Mouse (Mus musculus) frontal cortex, postnatal 14 days (tissue): Measurements from ENCODE around the gene Nrap.
"Not testable (repeated sequence)": the region's sequence is repeated elsewhere in the genome, so short reads cannot be mapped to it uniquely, and the experiment has no call there.

Experiments
- DNase-seq, 2 experiments: peaks; one replicate each; pipeline ENCODE4 v3.0.0; 2022; ENCODE audit warnings: low spot score in 2 of 2

Gene Nrap

DNA sequence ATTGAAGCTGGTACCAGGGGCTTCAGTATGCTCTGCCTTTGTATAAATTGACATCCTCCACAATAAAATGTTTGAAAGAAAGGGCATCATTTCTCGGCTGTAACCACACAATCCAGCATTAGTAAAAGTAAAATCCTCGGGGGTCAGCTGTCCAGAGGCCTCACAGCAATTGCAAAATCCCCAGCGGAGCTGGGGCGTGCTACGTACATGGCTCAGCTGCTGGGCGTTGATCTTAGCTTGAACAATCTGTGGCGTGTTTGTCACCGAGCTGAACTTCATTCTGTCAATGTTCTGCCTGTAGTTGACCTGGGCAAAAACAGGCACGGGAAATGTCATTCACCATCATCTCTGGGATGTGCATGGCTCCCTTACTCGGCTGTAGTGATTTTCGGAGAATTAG lies 23.7 kb downstream of the Nrap start:
- DNase-seq: no peak

DNA sequence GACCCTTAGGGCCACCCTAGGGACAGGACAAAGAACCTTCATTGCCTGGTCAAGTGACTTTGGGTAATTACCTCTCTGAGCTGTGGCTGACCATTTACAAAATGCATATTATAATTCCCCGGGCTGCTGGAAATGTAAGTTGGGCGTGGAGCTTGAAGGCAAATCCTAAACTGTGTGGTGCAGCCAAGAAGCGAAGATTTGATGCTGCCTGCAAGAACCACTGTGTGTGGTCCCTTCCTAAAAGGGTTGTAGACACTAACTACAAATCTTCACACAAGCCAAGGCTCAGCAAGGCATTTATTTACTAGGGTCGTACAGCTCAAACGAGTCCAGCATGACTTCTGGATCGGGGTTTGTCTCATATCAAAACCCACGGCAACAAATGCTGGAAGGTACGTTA lies 25.3 kb downstream of the Nrap start:
- no peak for DNase-seq

DNA sequence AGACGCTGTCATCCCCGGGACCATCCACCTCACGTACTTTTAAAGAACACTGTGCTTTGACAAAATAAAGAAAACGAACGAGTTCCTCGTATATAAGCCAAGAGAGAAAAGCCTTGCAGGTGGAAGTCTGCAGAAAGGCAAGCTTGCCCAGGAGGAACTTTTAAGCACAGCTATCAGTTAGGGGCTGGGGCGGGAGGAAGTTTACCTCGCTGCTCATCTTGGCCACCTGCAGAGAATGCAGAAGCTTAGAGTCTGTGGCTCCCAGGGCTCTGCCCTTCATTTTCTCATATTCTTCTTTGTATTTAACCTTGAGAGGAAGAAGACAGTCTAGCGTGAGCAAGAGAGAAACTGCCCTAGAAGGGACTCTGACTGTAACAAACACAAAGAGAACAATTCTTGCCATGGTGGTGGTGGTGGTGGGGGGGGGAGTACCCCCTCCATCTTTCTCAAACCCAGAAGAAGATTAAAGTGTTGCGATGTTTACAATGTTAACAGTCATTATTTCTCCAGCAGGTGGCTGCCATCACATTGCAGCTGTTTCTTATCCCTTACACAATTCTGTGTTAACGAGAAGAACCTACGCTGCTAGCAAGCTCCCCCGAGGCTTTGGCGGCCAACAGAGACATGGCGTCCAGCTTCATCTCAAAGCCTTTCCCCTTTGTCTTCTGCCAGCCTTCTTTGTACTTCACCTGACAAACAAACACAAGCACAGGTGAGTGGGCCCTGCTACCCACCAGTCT lies 25.9 kb downstream of the Nrap start:
- DNase-seq: no peak

DNA sequence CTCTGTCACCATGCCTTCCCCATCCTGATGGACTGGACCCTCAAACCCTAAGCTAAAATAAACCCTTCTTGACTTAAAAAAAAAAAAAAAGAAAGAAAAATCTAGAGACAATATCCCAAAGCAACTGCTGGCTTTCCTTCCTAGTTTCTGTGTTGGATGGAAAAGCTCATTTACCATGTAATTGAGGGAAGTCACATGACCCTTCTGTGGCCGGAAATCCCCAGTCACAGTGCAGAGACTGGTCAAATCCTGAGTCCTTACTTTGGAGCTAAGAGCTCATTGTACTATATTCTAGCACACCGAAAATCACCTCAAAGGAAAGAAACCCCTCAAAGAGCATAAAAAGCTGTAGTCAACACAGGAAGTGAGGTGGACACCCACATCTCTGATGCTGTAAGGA lies 30.9 kb downstream of the Nrap start:
- no peak for DNase-seq

DNA sequence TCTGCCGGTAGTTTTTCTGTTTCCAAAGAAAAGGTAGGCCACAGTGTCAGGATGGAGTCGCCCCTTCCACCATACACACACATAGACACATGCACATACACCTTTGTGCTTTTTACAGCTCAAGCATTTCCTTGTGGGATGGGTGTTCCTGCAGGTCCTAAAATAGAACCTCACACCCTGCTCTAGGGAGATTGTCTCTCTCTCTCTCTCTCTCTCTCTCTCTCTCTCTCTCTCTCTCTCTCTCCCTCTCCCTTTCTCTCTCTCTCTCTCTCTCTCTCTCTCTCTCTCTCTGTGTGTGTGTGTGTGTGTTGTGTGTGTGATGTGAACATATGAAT lies 32.5 kb downstream of the Nrap start:
- not testable (repeated sequence) for DNase-seq

DNA sequence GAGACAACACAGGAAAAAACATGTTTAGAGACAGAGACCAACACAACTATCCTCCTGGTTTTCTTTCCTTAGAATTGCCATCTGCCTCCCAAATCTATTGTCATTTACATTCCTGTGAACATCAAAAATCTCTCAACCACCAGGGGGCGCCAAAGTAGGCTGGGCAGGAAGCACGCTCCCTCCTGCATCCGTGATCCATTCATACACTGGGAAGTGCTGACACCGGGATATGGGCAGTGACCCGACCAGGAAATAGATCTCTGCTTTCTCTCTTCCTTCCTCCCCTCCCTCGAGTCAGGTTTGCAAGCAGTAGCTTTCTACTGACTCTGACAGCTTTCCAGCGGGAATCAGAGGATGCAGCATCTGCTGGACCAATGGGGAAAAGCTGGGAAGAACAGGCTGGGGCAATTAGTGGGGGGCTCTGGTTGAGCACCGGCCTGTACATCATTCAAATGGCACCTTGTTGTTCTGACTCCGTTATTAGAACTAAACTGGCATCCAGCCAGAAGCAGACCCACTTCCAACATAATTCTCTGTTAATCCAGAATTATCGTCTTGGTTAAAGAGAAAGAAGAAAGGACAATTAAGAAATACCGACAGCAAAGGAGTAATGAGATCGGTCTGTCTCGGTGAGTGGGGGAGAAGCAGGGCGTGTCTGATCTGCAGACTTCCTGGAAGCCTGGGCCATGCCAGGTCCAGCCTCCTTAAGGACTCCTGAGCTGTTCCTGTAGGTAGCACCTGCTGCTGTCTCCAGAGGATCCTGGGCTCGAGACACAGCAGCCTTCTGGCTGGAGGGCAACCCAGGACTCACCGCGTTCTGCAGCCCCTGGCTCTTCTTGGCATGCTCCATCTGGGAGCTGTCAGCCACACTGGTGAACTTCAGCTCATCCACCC lies 33.1 kb downstream of the Nrap start:
- peak in 1 of 2 experiments; percentile 58 for DNase-seq

DNA sequence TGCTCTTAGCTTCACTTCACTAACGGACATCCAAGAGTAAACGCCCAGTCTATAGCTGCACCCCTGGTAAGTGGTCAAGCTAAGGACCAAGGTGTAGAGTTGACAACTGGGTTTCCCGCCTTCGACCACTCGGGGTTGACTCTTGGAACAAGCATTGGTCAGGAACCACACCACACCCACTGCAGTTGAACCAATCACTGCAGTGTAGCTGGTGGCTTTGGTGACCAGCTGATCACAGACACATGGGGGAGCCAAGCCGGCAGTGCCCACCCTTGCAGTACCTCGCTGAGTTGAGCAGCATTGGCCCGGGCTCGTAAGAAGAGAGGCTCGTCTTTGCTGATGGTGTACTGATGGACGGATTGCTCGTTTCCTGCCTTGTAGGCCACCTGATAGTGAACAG lies 34.6 kb downstream of the Nrap start:
- no peak for DNase-seq

DNA sequence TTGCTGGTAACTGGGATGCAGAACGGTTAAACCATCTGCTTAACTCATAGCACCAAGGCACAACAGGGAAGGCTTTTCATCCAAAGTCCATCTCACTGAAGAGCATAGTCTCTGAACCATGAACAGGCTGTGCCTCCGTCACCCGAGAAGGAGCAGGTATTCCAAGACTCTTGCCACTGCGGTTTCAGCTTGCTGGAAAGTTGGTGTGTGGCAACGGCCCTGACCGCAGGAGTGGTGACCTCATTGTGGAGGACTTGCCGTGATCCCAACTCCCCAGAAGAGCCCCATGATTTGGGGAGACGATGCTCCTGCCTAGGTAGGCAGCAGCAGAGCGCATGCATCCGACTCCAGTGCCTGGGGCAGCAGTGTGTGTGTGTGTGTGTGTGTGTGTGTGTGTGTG lies 36.1 kb downstream of the Nrap start:
- no peak for DNase-seq

DNA sequence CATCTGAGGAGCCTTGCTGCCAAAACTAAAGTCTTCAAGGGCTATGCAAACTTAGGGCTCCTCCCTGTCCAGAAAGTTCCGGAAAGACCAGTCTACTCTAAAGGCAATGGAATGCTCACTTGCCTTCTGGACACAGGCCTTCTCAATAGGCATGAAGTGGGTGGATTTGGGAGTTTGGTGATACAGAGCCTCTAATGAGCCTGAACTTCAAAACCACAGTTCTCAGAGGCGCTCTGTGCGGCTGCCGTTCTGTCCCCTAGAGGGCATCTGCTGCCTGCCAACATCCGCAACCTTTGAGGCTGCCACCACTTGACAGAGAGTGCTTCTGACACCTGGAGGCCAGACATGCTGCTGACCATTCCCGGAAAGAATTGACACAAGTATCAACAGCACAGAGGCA lies 40.5 kb downstream of the Nrap start:
- no peak for DNase-seq

DNA sequence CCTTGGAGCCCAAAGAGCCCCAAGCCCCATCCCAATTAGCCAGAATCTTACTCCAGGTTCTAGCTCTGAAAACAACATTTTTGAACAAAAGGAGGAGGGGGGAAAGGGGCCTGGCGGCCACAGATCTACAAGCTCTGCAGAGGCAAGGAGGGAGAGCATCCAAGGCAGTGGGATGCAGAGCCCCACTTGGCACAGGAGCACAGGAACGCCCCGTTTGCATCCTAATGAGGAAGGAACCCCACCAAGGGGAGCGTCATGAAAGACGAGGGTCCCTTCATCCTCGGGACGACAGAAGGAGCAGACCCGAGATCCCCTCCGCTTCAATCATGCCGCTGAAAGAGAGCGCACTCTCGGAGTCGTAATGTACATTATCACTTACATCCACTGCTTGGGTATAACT lies 43.1 kb downstream of the Nrap start:
- DNase-seq: no peak

DNA sequence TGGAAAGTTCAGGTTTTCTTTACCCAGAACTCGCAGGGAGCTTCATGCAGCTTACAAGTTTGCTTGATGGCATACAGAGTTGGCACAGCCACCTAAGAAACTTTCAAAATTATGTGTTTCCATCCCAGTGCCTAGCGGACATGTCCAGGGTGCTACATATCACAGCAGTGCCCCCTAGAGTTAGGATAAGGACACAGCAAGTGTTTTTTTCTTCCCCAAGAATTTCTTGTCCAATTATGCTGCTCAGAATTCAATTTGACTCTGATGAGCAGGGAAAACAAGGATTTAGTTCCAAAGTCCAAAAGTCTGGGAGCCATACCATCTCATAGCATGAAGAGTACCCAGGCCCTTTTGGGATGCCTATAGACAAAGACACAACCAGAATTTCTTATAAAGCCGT lies 43.8 kb downstream of the Nrap start:
- no peak for DNase-seq

DNA sequence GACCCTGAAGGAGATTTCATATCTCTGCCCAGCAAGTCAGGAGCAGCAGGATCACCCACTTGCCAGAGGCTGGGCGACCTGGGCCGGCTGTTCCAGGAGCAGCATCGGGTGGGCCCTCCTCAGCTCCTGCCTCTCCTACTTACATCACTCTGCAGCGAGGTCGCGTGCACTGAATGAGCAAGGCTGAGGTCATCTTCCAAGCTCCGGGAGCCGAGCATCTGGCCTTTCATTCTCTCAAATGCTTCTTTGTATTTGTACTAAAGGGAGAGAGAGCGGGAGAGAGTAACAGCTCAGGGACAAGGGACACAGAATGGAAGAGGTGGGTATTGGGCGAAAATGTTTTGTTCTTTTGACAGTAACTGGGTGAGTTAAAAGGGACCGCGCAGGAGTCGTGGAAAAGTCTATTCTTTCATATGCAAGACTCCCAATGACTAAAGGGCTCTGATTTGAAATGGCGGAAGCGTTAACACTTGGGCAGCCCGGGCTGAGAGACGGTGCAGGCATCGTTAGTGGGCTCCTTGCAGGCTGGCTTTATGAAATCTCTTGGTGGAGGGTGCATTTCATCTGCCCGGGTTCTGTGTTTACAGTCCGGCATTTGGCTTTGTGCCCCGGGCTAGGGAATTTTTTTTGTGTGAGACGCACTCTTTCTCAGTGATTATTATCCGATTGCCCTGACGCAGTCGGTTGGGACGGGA lies 45.8 kb downstream of the Nrap start:
- DNase-seq: no peak

DNA sequence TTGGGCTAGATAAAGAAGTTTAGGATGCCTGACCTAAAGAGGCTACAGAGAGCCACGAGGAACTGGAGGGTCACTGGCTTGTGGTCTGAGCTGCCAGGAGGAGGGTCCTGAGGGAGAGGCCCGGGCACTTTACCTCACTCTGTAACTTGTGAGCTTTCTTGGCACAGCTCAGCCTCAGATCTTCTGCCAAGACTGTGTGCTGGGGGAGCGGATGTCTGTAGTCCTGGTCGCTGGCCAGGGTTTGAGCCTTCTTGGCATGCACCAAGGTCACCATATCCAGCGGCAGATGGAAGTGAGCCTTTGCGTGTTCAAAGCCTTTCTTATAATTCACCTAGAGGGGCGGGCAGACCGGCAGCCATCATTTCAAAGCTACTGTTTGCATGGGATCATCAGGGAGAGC lies 47.8 kb downstream of the Nrap start:
- no peak for DNase-seq

DNA sequence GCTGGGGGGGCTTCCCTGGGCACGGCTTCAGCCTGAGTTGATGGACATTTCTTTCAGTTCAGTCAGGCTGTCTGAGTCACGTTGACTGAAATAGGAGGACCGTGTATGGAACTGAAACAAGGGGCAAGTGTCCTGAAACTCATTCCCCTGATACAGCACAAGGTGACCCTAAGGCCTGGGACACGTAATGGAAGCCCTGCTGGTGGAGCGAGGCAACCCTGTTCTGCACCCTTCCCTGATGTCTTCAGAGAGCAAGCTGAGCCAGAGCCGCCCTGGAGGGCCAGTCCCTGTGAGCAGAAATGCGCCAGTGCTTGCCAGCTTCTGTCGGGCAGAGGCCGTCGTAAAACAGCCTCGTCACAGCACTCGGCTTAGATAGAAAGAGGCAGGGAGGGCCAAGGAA lies 53.0 kb downstream of the Nrap start:
- no peak for DNase-seq

DNA sequence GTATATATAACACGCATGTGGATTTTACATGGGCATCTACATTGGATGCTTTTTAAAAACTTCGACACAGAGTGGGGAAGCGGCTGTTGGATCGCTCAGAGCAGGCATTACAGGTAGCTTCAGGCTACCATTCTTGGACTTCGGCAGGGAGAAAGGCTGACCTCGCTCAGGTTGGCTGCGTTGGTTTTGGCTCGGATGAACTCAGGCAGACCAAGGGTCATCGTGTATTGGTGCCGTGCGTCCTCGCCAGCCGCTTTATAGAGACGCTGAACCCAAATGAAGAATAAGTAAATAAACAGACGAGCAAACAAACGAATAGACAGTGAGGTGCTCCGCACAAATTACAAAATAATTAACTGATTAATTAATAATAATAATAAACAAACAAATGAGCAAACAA lies 53.5 kb downstream of the Nrap start:
- DNase-seq: no peak

DNA sequence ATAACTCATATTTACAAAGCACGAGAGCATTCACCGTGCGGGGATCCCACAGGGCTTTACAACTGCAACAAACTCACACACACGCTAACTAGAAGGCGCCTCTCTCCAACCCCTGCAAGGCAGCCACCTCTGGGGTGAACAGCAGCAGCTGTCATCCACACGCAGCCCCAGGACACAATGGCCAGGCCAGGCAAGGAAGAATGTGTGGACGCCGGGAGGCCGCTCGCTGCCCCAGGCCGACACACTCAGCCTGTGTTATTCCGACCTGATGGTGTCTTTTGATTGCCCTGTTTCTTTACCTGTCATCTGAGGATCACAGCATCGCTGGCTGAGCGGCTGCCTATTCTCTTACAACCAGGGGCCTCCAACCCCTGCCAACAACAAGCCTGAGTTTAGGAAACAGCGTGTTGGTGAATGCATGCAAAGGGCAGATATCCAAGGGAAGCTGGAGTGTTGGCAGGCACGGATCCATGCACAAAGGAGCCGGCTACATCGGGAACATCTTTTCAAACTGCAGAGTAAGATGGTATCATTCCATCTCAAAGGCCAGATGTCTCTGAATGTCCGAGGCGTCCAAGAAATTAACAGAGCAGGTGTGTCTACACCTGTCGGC lies 63.5 kb downstream of the Nrap start:
- DNase-seq: no peak

DNA sequence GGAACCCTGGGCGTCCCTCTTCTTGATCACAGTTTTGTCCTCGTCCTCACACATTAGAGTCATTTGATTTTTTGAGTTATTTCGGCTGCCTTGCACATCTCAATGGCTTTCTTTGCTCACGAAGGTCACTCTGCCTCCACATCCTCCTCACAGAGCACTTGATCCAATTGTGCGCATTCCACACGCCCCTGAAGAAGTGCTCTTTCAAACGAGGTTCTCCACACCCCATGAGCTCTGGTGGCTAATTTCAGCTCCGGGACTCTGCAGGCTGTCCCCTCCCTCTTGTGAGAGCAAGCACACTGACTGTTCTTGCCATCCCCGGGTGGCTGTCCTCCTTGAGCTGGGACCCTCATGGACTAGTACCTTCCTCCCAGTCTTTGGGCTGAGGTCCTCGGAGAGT lies 64.2 kb downstream of the Nrap start:
- DNase-seq: no peak

DNA sequence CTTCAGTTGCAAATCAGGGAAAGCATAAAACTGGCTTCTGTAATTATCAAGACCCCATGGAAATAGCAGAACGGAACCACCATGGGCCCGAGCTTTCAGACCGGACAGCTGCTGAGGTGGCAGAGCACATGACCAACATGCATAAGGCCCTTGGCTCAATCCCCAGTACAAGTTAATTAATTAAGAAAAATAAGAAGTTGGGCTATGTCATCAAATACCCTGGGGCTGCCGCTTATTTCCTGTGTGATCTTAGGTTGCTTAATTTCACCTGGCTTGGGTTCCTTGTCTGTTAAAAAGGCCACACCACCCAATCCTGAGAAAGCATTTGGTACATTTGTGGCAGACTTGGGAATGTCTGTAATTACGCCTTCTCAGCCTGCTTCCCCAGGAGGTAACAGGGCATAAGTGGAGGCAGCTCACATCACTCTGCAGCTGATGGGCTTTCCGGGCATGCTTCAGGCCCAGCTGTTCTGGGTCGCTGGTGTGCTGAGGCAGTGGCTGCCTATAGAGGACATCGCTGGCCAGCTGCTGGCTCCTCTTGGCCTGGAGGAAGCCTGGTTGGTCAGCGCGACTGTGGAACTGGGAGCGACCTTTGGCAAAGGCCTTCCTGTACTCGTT lies 68.4 kb downstream of the Nrap start:
- DNase-seq: no peak

DNA sequence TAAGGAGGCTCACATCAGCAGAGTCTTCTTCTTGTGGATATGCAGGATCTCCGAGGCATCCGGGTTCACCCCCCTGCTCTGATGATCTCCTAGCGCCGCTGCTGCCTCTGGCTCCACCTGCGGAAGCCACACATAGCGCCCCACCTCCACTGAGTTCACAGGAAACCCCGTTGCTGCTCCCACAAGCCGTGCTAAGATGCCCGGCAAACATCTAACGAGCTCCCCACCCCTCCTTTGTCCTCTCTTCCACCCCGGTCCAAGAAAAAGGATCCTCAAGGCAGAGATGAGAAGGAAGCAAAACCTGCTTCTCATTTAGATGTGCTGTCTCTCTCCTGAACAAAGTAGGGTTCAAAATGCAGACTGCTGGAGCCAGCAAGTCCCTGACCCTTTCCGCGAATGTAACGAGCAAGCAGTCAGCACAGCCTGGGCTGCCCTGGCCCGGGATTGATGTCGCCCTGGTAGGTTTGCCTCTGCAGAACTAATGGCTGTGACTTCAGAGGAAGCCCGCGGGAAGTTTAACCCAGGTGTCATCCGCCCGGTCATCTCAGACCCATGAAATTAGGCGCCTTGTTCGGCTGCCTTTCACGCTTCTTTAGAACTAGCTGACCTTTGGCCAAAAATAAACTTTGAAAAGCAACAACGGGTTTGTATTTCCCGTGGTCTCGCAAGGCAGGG lies 69.5 kb downstream of the Nrap start:
- DNase-seq: no peak

DNA sequence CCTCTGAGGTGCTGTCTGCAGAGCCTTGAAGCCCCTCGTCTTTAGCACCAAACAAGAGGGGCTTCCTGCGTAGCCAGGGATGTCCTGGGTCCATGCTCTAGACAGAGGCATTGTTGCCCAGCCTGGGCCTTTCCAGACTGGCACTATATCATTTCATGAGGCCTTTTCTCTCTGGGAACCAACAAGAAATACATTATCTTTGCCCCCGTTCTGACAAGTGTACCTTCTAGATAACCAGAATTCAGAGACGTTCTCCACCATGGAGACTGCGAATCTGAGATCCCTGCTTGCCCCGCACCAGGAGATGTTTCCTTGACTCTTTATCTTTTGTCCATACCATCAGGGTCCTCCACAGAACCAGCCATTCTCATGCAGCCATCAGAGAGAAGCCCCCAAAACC lies 70.2 kb downstream of the Nrap start:
- DNase-seq: no peak

DNA sequence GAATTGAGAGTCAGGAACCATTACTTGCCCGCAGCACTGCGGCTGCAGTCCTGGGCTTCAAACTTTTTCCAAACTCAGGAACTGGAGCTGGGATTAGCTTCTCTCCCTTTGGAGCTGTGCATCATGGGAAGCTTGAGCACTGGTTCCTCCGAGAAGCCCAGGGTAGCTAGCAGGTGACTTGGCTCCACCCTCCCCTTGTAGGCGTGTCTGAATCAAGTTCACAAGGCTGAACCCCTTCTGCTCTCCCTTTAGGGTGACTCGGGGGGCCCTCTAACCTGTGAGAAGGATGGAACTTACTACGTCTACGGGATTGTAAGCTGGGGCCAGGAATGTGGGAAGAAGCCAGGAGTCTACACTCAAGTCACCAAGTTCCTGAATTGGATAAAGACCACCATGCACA lies 70.6 kb downstream of the Nrap start:
- DNase-seq: no peak
